Mouse (Mus musculus) cerebellum, postnatal 4 days (tissue): ENCODE data around the gene Sin3a.

ENCODE experiments used
- DNase-seq, 2 experiments: peaks; one replicate each; pipeline ENCODE4 v3.0.0; 2022; ENCODE audit warnings: low spot score in 2 of 2, mixed read lengths in 1 of 2

Sin3a gene

DNA sequence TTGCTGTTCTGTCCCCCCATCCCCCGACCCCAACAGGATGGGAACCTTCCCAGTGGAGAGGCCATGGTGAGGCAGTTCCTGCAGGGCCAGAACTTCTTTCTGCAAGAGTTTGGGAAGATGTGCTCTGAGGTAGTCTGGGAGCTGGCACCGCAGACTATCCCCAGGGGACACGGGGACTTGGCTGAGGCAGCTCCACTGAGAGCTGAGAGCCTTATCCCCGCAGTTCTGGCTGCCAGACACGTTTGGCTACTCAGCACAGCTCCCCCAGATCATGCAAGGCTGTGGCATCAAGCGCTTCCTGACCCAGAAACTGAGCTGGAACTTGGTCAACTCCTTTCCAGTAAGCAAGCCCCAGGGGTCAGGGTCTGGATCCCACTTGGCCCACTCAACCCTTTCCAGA, 65.4 kb downstream of the Sin3a start:
- no peak for DNase-seq

GRCm38 (mm10) chr9:57137777-57138176, 65.9 kb downstream of the Sin3a start:
- no peak for DNase-seq

GRCm38 (mm10) chr9:57138507-57138906, 66.7 kb downstream of the Sin3a start:
- no peak for DNase-seq

DNA sequence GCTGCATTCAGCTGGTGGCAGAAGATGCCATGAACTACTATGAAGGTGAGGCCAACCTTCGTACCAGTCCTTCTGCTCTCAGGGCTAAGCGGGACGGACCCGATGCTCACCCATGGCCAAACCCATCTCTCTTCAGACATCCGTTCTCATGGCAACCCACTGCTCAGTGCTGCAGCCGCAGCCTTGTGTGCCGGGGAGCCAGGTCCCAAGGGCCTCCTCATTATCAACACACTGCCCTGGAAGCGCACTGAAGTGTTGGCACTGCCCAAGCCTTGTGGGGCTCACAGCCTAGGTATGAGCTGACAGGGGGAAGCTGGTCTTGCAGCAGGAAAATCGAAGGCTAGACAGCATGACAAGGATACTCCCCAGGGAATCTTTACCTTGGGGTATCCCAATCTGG, 67.3 kb downstream of the Sin3a start:
- DNase-seq, result no peak

GRCm38 (mm10) chr9:57139571-57139970, 67.7 kb downstream of the Sin3a start:
- DNase-seq, result no peak

GRCm38 (mm10) chr9:57141417-57142353, 69.8 kb downstream of the Sin3a start:
- DNase-seq, result no peak

- no peak for DNase-seq
Measured at GRCm38 (mm10) chr9:57143212-57143611, 71.4 kb downstream of the Sin3a start.

- DNase-seq, result no peak
Measured at GRCm38 (mm10) chr9:57144830-57145229, 73.0 kb downstream of the Sin3a start.

GRCm38 (mm10) chr9:57146451-57147066, 74.7 kb downstream of the Sin3a start:
- no peak for DNase-seq

GRCm38 (mm10) chr9:57147205-57148143, 75.6 kb downstream of the Sin3a start:
- DNase-seq, result no peak

DNA sequence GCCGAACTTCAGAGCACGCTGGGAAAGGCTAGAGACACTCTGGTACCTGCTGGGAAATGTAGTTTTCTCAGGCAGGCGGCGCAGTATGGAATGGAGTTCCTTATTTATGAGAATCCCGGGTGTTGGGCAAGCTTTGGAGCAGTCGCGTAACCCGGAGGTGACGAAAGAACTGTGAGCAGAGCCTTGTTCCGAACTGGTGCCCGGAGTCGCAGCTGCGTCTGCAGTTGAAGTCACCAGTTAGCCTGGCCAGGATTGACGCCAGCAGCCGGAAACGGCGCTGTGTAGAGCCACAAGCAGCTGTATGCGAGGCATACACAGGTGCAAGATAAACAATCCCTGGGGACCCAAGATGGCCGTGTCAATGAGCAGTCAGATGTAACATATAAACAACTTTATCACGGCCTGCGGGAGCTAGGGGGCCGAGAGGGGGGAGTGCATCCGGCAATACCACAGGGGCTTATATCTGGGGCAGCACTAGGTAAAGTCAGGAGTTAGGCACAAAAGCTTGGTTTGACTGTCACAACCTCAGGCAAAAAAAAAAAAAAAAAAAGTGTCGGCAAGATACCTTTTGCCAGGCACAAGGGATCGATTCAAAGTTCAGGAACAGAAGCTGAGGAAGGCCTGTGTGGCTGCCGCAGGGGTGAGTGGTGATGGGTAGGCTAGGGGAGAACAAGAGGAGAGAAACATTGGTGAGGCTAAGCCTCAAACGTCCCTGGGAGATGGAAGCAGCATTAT, 76.5 kb downstream of the Sin3a start, which contains the start of gene Neil1:
Gene Neil1, minus strand, starts transcription at position 162 of the 735 bp plus-strand sequence.
- peak; percentile 65 to 76 for DNase-seq

DNA sequence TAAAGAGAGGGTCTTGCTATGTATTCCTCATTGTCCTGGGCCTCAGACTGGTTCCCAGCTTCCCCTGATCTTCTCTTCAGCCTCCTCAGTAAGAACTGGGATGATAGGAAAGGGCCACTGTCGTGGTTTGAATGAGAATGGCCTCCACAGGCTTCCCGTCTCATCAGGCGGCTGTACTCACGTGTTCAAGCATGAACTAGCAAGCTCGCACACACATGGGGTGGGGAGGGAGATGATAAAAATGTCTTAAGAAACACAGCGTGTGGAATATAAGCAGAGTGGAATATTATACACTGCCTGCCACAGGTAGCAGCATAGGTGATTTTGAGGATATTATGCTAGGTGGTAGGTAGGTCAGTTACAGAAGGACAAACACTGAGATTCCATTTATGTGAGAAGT, 77.2 kb downstream of the Sin3a start:
- DNase-seq, result no peak

- no peak for DNase-seq
Measured at GRCm38 (mm10) chr9:57150192-57150591, 78.4 kb downstream of the Sin3a start.

GRCm38 (mm10) chr9:57152331-57152730, 80.5 kb downstream of the Sin3a start:
- no peak for DNase-seq

DNA sequence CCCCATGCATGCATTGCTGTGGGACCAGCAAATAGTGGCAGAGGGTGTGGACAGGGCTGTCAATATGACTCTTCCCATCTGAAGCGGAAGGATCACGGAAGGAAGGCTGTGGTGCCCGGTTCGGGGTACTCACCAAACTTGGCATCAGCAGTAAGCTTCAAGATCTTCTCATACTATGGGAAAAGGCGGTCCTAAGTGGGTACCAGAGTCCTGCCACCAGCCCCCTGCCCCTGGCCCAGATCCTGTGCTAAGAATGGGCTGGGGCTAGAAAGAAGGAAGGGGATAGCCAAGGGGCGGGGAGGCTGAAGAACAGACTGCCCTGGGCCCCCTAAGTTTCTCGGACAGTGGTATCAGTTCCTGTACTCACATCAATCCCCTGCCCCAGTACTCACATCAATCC, 84.5 kb downstream of the Sin3a start:
- DNase-seq, result no peak

- DNase-seq, result no peak
Measured at GRCm38 (mm10) chr9:57156823-57157222, 85.0 kb downstream of the Sin3a start.

DNA sequence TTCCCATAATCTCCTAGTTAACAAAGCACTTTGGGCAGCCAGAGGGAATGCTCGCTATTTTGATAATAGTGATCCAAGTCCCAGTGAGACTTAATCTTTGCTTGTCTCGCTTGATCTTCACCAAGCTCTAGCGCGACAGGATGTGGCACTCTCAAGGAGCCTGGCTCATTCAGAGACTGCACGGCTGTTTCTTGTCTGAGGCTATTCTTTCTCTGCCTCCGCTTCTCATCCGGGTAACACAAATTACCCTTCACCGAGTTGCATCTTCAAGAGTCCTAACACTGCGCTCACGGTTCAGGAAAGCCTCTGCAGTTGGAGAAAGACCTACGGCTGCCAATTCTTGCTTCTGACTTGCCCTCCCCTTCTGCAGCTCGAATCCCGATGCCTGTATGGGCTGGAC, 85.7 kb downstream of the Sin3a start:
- DNase-seq, result no peak

GRCm38 (mm10) chr9:57158013-57158470, 86.2 kb downstream of the Sin3a start, which contains the start of gene Commd4:
Gene Commd4, minus strand, starts transcription at chr9:57158331.
- DNase-seq, result peak; percentile 68 to 89

GRCm38 (mm10) chr9:57158506-57158905, 86.7 kb downstream of the Sin3a start:
- no peak for DNase-seq

- no peak for DNase-seq
Measured at GRCm38 (mm10) chr9:57162496-57162895, 90.7 kb downstream of the Sin3a start.

- no peak for DNase-seq
Measured at GRCm38 (mm10) chr9:57163137-57163536, 91.3 kb downstream of the Sin3a start.
